Mouse (Mus musculus) CH12.LX (cell line): ENCODE data around the gene Cotl1.

Experiments
- CTCF ChIP-seq, 2 experiments: IDR thresholded peaks in 1 of 2; conservative IDR thresholded peaks in 1 of 2; 2 replicates each; pipeline ENCODE4 v1.5.1; 2011 to 2012; ENCODE audit warnings: low read depth in 2 of 2, low read length in 2 of 2, improper control_type of control experiment in 1 of 2, inconsistent platforms in 1 of 2, mild to moderate bottlenecking in 1 of 2, moderate library complexity in 1 of 2
- EP300 ChIP-seq: IDR thresholded peaks from 2 replicates; pipeline ENCODE4 v1.6.1; 2011; ENCODE audit warnings: low read length, improper control_type of control experiment
- GABPA ChIP-seq: IDR thresholded peaks from 2 replicates; pipeline ENCODE4 v1.6.1; 2012; ENCODE audit warnings: low read depth, low read length, improper control_type of control experiment, inconsistent platforms; ENCODE audit not compliant: insufficient replicate concordance
- MYC ChIP-seq: IDR thresholded peaks from 2 replicates; pipeline ENCODE4 v1.6.1; 2011; ENCODE audit warnings: low read depth, mild to moderate bottlenecking, improper control_type of control experiment, low read length
- POLR2A ChIP-seq: IDR thresholded peaks from 2 replicates; pipeline ENCODE4 v1.6.1; 2011; ENCODE audit warnings: low read depth, mild to moderate bottlenecking, improper control_type of control experiment, low read length
- POLR2AphosphoS2 ChIP-seq: IDR thresholded peaks from 2 replicates; pipeline ENCODE4 v1.6.1; 2011; ENCODE audit warnings: low read depth, low read length, improper control_type of control experiment
- SIN3A ChIP-seq: IDR thresholded peaks from 2 replicates; pipeline ENCODE4 v1.6.1; 2012; ENCODE audit warnings: low read length, improper control_type of control experiment, inconsistent platforms
- USF2 ChIP-seq: conservative IDR thresholded peaks from 2 replicates; pipeline ENCODE4 v1.6.1; 2011; ENCODE audit warnings: low read depth, low read length, improper control_type of control experiment

DNA sequence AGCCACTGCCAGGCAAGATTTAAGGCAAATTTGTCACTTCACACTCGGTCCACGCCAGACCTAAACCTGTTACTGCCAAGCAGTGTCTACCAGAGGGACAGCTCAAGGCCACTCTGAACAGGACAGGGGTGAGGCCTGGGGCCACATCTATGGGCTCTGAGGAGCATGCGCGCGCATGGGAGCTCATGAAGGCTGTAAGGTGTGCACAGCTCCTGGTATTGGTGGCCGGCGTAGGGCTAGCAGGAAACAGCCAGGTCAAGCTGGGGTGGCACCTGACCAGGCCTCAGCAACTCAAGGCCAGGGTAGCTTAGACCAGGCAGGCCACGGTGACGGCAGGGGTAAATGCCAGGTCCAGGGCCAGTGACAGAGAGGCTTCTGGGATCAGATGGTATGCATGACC lies 30.7 kb downstream of the Cotl1 start:
- TF ChIP-seq MYC (no peak), POLR2A (no peak), USF2 (no peak), POLR2AphosphoS2 (no peak), EP300 (no peak), GABPA (no peak), CTCF (conservative IDR thresholded peaks at IDR 0.05 in 1 of 2, IDR thresholded peaks at IDR 0.05 in 1 of 2; ENCODE audit: low read depth in 2 of 2, low read length in 2 of 2) (no peak), SIN3A (no peak)
